ENCODE assay signal across 1 mouse cellular context in the genomic region with DNA sequence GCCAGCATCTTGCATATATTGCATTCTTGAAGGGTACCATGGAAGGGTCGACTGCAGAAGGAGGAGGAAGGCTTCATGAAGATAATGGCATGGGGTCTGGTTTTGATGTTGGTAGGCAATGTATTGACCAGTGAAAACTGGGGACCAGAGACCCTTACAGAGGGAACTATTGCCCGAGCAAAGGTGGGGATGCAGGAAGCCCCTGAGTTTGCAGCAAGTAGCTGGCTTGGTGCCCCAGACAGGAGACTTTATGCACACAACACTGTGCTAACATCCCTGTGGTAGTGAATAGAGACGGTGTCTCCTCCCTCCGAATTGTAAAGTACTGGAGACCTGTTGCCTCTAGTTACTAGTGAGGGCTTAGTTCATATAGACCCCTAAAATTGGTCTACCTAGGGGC.
TF ChIP-seq lines count a peak whose summit lies in the region.

No protein-coding gene starts in this region.

TF ChIP-seq in myocyte, 11 proteins besides CTCF, POLR2A, EP300 and RAD21 (continued from another document):
- TF ChIP-seq TCF12 (IDR thresholded peaks at IDR 0.05; ENCODE audit: insufficient read depth, poor library complexity, severe bottlenecking) = no peak
- TF ChIP-seq CEBPB (IDR thresholded peaks at IDR 0.05; ENCODE audit: insufficient read depth, poor library complexity, severe bottlenecking) = no peak
- TF ChIP-seq SRF (IDR thresholded peaks at IDR 0.05; ENCODE audit: control insufficient read depth, insufficient read length, low read depth) = no peak
- no peak for TF ChIP-seq MYOG (IDR thresholded peaks at IDR 0.05; ENCODE audit: control insufficient read depth in 1 of 3, insufficient read depth in 1 of 3, insufficient read length in 2 of 3, low read depth in 2 of 3)
- no peak for TF ChIP-seq MYOD1 (IDR thresholded peaks at IDR 0.05; ENCODE audit: control insufficient read depth in 1 of 3, insufficient read length in 2 of 3, low read depth in 2 of 3)
TF ChIP-seq in myocyte: peak in this region for 0.
